Mouse (Mus musculus): ENCODE measurements around the gene Cib4.

- TF ChIP-seq CTCF (IDR thresholded peaks at IDR 0.05; ENCODE audit: low read depth): no peak
- no peak for TF ChIP-seq EP300 (IDR thresholded peaks at IDR 0.05; ENCODE audit: low read depth)
Observed at GRCm38 (mm10) chr5:30494606-30495005, 51.0 kb downstream of the Cib4 start.
